Mouse (Mus musculus) right cerebral cortex, adult 2 months (tissue): Measurements from ENCODE around the gene Bloc1s2.
"Not testable (repeated sequence)": the region's sequence is repeated elsewhere in the genome, so short reads cannot be mapped to it uniquely, and the experiment has no call there.

Experiments used
- DNase-seq, 2 experiments: peaks; one replicate each; pipeline ENCODE4 v3.0.0; 2021 to 2022; ENCODE audit warnings: low spot score in 2 of 2

Gene Bloc1s2

GRCm38 (mm10) chr19:44127729-44128497, 18.3 kb downstream of the Bloc1s2 start:
- no peak for DNase-seq

- DNase-seq: no peak
These were observed 25.1 kb downstream of the Bloc1s2 start for GRCm38 (mm10) chr19:44121137-44121536.

DNA sequence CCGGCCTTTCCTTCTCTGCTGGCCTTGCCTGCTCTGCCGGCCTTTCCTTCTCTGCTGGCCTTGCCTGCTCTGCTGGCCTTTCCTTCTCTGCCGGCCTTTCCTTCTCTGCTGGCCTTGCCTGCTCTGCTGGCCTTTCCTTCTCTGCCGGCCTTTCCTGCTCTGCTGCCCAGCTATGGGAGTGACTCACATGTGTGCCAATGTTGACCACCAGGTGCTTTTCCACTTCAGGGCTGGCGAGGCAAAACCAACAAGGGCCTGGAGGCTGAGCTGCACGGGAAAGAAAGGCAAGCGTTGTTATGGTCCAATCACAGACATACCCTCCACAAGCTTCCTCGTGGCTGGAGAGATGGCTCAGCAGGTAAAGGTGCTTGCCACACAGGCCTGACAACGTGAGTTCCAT, 25.6 kb downstream of the Bloc1s2 start:
- DNase-seq: not testable (repeated sequence)

DNA sequence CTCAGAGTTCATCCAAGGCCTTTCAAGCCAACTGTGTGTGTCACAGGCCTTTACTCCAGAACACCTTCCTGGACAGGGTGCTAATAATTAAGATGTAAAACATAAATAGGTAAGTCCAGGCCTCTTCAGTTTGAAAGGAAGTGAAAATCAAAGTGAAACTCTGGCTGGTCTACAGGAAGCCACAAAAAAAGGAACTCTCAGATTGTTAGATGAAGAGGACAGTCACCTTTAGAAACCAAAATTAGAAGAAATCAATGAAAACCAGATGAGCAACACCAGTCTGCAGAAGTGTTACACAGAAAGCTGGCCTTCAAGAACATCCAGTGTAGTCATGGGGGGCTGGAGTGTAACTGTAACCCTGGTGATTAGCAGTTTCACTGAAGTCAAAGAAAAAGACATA, 28.5 kb downstream of the Bloc1s2 start:
- DNase-seq: no peak

- DNase-seq: peak in 1 of 2 experiments; percentile 30
These were observed 34.5 kb downstream of the Bloc1s2 start for GRCm38 (mm10) chr19:44111706-44112105.

GRCm38 (mm10) chr19:44110356-44110755, 35.9 kb downstream of the Bloc1s2 start:
- DNase-seq: no peak

DNA sequence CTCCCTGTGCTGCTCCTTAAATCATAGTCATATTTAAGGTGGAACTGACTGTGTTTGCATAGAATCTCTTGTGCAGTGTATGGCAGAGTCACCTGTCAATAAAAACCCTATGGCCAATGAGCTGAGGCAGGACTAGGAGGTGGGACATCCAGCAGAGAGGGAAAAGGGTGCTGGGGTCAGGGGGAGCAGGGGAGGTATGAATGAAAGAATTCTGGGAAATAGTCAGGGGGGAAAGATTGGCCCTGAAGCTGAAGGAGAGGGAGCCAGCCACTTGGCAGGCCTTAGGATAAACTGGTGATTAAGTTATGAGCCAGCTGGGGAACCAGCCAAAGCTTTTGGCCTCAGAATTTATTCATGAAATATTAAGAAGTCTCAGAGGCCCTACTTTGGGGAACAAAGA, 37.2 kb downstream of the Bloc1s2 start:
- no peak for DNase-seq

DNA sequence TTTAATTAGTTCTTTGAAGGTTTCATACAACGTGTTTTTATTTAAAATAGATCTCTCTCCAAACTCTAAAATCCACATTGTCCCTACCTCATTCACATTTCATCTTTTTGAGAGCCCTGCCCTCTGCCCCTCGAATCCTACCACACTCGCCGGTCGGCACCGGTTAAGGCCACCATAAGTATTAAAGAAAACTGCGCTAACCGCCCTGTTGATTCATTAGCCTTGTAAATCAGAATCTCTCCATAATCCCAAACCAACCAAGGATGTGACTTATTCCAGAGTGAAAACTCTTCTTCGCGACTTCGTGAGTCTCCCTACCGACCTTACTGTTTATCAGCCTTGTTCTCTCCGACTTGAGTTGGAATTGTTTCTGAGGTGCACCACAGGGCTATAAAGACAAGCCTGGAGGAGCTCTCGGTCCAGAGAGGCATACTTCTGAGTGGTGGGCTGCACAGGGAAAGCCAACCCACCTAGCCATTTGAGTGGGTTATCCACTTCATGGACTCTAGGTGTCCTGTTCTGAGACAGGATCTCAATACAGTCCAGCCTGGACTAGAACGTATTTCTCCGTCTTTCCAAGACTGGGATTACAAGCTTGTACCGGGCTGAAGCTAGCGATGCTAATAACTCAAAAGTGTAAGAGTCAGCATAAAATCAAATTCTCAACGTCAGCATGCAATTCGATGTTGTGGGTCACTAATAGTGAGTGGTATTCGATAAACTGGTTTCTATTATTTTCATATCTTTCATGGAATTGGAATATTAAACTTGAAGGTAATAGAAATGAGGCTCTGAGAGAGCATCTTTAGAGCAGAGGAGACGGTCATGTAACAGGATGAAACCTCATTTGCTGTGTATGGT, 38.4 kb downstream of the Bloc1s2 start:
- peak; percentile 16 to 18 for DNase-seq

DNA sequence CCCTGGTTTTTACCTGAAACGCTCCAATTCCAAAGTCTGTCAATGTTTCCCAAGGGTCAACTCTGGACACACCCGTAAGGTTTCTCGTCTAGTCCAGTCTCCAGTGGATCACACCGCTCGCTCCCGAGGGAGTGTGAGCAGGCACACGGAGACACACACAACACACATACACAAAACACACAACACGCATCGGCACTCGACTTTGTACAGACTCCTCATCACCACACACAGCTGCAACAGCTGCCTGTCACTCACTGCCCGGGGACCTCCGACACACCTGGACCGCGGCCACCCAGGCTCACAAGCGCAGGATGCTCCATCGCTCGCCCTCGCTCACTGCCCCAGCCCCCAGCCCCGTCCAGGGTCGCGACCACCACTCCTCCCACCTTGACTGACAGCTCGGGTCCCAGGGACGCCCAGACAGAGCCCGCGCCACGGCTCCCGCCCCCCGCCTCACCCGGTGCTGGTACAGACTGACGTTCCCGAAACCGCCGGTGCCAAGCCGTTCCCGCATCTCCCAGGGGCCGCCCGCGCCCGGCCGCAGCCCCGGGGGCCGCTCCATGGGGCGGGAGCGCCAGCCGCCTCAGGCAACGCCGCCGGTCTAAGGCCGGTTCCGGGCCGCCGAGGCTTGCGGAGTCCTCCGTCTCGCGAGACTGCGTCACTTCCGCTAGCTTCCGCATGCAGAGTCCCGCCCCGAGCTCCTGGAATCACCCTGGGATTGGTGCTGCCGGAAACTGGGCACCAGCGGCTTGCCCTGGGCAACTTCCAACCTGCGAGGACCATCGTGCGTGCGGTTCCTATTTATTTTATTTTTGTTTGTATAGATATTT, 39.2 kb downstream of the Bloc1s2 start, which contains the start of gene Chuk:
TSS of gene Chuk (minus strand) at position 650 of the 830 bp plus-strand sequence.
- DNase-seq: peak; percentile 94 to 97

DNA sequence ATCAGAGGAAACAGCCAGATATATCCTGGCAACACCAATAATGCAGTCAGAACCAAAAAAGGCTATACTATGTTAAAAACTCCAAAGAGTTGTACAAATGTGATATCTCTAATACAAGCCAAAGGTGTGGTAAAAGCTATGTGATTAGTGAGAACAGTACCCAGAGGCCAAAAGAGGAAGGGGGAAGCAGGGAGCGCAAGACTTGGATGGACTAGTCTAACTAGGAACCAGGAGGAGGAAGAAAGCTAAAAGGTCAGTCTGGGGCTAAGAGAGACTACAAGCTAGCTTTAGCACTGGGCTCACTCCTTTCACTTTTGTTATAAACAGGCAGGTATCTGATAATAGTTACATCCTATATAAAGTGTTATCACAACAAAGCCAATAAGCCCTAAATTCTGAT, 41.9 kb downstream of the Bloc1s2 start:
- DNase-seq: no peak

- no peak for DNase-seq
These were observed 43.2 kb downstream of the Bloc1s2 start for GRCm38 (mm10) chr19:44103001-44103400.

DNA sequence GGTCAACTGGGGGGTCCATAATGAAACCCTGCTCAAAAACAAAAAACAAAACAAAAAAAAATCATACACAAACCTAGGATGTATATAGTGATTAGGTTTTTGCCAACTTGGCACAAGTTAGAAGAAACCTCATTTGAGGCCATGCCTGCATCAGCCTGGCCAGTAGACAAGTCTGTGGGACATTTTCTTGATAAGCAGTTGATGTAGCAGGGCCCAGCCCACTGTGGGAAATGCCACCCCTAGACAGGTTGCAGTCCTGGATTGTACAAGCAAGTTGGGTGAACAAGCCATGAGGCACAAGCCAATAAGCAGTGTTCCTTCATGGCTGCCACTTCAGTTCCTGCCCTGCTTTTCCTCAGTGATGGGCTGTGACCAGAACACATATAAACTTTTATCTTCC, 45.4 kb downstream of the Bloc1s2 start:
- DNase-seq: no peak
